Mouse (Mus musculus): ENCODE measurements around the gene Gfap.

The Gfap gene

GRCm38 (mm10) chr11:102896641-102897040 is 4.1 kb downstream of the Gfap start:
- no peak for DNase-seq (ENCODE audit: low read depth, low spot score)

- DNase-seq (ENCODE audit: low read depth, low spot score): no peak
Measured at GRCm38 (mm10) chr11:102895779-102896178, 4.9 kb downstream of the Gfap start.

GRCm38 (mm10) chr11:102894716-102895115 is 6.0 kb downstream of the Gfap start:
- no peak for DNase-seq (ENCODE audit: low read depth, low spot score)

GRCm38 (mm10) chr11:102893015-102893651 is 7.6 kb downstream of the Gfap start:
- peak; percentile 46 for DNase-seq (ENCODE audit: low read depth, low spot score)

GRCm38 (mm10) chr11:102890096-102890495 is 10.6 kb downstream of the Gfap start:
- DNase-seq (ENCODE audit: low read depth, low spot score): no peak

GRCm38 (mm10) chr11:102888135-102888534 is 12.6 kb downstream of the Gfap start:
- no peak for DNase-seq (ENCODE audit: low read depth, low spot score)

GRCm38 (mm10) chr11:102887433-102887832 is 13.3 kb downstream of the Gfap start:
- DNase-seq (ENCODE audit: low read depth, low spot score): no peak

GRCm38 (mm10) chr11:102884616-102885219 is 16.0 kb downstream of the Gfap start, which contains the start of gene Fam187a:
TSS of gene Fam187a (plus strand) at chr11:102885169.
- no peak for DNase-seq (ENCODE audit: low read depth, low spot score)

- no peak for DNase-seq (ENCODE audit: low read depth, low spot score)
Measured at GRCm38 (mm10) chr11:102881314-102882198, 19.2 kb downstream of the Gfap start.

- peak; percentile 88 for DNase-seq (ENCODE audit: low read depth, low spot score)
Measured at GRCm38 (mm10) chr11:102880585-102881313, 20.0 kb downstream of the Gfap start, which contains the start of the genes Eftud2 and Ccdc103. TSS of gene Eftud2 (minus strand) at chr11:102880985. TSS of gene Ccdc103 (plus strand) at chr11:102881204.

- no peak for DNase-seq (ENCODE audit: low read depth, low spot score)
Measured at GRCm38 (mm10) chr11:102879558-102879957, 21.2 kb downstream of the Gfap start.

- DNase-seq (ENCODE audit: low read depth, low spot score): no peak
Measured at GRCm38 (mm10) chr11:102874801-102875334, 25.8 kb downstream of the Gfap start.

- peak; percentile 47 for DNase-seq (ENCODE audit: low read depth, low spot score)
Measured at GRCm38 (mm10) chr11:102864272-102864671, 36.4 kb downstream of the Gfap start.

- DNase-seq (ENCODE audit: low read depth, low spot score): peak; percentile 87
Measured at GRCm38 (mm10) chr11:102859933-102860332, 40.8 kb downstream of the Gfap start.

- peak; percentile 17 for DNase-seq (ENCODE audit: low read depth, low spot score)
Measured at GRCm38 (mm10) chr11:102858951-102859350, 41.8 kb downstream of the Gfap start.

GRCm38 (mm10) chr11:102855941-102856340 is 44.8 kb downstream of the Gfap start:
- DNase-seq (ENCODE audit: low read depth, low spot score): no peak

GRCm38 (mm10) chr11:102853760-102854159 is 47.0 kb downstream of the Gfap start:
- DNase-seq (ENCODE audit: low read depth, low spot score): no peak

- DNase-seq (ENCODE audit: low read depth, low spot score): peak; percentile 38
Measured at GRCm38 (mm10) chr11:102851883-102852282, 48.8 kb downstream of the Gfap start.

- no peak for DNase-seq (ENCODE audit: low read depth, low spot score)
Measured at GRCm38 (mm10) chr11:102845926-102846325, 54.8 kb downstream of the Gfap start.

GRCm38 (mm10) chr11:102838616-102839150 is 62.0 kb downstream of the Gfap start:
- DNase-seq (ENCODE audit: low read depth, low spot score): no peak

- DNase-seq (ENCODE audit: low read depth, low spot score): peak; percentile 41
Measured at GRCm38 (mm10) chr11:102838126-102838525, 62.6 kb downstream of the Gfap start.

Data from skeletal muscle tissue, adult 2 months (tissue).